Mouse (Mus musculus): ENCODE results near the gene Mrpl9. TPM values are rescaled to one million over a fixed set of nuclear protein-coding genes. Genes with fewer than 3 reads are reported as not detected.

Gene Mrpl9
- polyA plus RNA-seq, 1 experiment from 2014 or later: 67.1 TPM

GRCm38 (mm10) chr3:94473115-94473505 is 30.0 kb downstream of the Mrpl9 start:
- peaks cover 35% of the 10 kb centered on the region for H3K4me1 ChIP-seq
- no peaks in the 10 kb centered on the region for H3K36me3 ChIP-seq
- no peak for DNase-seq (ENCODE audit: low spot score)
- WGBS: 42% methylated on average over 10 of the region's 10 CpGs
- no peaks in the 10 kb centered on the region for H3K9me3 ChIP-seq
- peak overlapping the region; percentile 49; the same call in 1 of the 2 replicates for H3K4me3 ChIP-seq
- peak overlapping the region; percentile 60; the same call in 1 of the 2 replicates for H3K27ac ChIP-seq
- peaks cover 1% of the 10 kb centered on the region; the same call in 1 of the 2 replicates for H3K27me3 ChIP-seq (ENCODE audit: insufficient read depth, poor library complexity, severe bottlenecking)

DNA sequence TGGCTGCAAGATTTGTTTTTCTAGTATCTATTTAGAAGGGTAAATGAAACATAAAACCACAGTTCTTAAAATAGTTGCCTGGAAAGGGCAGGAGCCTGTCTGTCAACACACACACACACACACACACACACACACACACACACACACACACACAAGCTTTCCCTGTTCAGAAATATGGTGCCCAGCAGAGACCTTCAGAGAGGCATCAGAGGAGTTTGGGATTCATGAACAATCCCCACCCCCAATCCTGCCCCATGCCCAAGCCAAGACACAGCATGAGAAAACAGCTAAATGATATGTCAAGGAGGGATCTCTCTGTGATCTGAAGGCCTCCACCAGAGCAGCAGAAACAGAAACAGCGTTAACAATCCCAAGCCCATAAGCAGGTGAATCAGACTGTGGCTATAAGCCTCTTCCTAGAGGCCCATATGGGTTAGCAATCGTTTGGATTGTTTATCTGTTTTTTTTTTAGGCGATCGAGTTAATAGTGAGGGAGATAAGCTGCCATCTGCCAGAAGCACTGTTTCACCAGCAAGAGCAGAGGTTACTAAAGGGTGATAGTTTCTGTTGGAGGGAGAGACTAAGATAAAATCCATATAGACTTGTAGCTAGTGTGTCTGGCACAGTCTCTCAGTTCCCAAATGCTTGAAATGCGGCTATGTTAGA is 30.6 kb downstream of the Mrpl9 start:
- DNase-seq (ENCODE audit: low spot score): no peak
- WGBS: 39% methylated on average over 5 of the region's 5 CpGs
- Histone ChIP-seq H3K27ac (peak overlapping the region; percentile 60; the same call in 1 of the 2 replicates), H3K4me1 (peaks cover 41% of the 10 kb centered on the region), H3K36me3 (no peaks in the 10 kb centered on the region), H3K4me3 (no peak overlapping the region), H3K27me3 (ENCODE audit: insufficient read depth, poor library complexity, severe bottlenecking) (peaks cover 7% of the 10 kb centered on the region), H3K9me3 (no peaks in the 10 kb centered on the region)

DNA sequence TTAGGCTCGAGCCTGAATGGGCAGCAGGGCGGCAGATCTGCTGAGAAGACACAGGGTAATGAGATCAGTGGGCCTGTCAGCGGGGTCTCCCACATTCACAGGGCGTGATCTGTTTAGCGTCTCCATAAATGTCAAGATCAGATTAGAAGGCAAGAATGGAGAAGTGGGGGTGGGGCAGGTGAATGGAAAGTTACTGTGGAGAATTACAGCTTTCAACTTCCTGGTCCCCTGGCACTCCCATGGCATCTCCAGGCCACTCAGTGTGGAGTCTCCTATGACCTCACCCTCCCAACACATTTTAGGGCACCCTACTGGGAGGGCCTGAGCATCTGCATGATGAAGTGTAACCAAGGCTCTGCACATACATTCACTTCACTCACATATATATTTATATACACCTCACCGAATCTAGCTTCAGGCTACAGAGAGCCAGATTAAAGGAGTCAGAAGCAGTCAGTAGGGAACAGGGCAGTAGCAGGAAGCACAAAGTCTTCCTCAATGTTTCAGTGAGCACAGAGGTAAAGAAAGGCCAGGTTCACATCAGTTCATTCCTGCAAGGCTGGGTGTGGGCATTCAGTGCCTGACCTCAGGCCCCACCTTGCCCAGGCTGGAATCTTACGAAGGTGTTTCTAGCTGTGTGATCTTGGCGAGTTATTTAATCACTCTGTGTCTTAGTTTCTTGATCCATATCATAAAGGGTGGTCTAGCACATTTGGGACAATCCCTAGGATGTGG is 33.4 kb downstream of the Mrpl9 start:
- Histone ChIP-seq H3K9me3 (no peaks in the 10 kb centered on the region), H3K4me1 (peaks cover 57% of the 10 kb centered on the region), H3K4me3 (no peak overlapping the region), H3K27me3 (ENCODE audit: insufficient read depth, poor library complexity, severe bottlenecking) (peaks cover 35% of the 10 kb centered on the region), H3K27ac (no peak overlapping the region), H3K36me3 (no peaks in the 10 kb centered on the region)
- 38% methylated on average over 8 of the region's 8 CpGs for WGBS
- no peak for DNase-seq (ENCODE audit: low spot score)

- 57% methylated on average over 4 of the region's 4 CpGs for WGBS
- Histone ChIP-seq H3K4me1 (peaks cover 59% of the 10 kb centered on the region), H3K9me3 (no peaks in the 10 kb centered on the region), H3K27ac (no peak overlapping the region), H3K4me3 (no peak overlapping the region), H3K27me3 (ENCODE audit: insufficient read depth, poor library complexity, severe bottlenecking) (peaks cover 40% of the 10 kb centered on the region), H3K36me3 (no peaks in the 10 kb centered on the region)
- DNase-seq (ENCODE audit: low spot score): no peak
Measured at GRCm38 (mm10) chr3:94477444-94477843, 34.3 kb downstream of the Mrpl9 start.

DNA sequence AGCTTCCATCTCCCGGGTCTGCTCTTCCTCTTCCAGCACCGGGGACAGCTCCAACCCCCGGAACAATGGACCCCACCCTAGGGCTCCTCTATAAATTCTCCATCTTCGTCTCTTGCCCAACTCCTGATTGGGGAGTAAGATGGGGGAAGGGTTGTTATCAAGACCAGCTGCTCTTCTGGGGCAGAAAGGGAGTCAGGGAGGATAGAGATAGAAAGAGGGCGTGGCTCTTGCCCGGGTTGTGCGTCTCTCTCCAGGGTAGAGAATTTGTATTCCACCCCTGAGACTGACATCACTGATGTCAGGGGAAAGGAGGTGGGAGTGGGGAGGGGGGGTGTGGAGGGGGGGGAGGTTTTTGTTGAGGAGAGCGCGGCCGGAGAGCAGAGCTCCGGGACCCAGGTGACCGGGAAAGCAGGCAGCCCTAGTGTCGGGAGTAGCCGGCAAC is 34.9 kb downstream of the Mrpl9 start, which contains the start of gene Celf3:
Gene Celf3, plus strand, starts transcription at position 315 of the 442 bp plus-strand sequence.
- Histone ChIP-seq H3K36me3 (no peaks in the 10 kb centered on the region), H3K27ac (no peak within 1 kb of the TSS), H3K4me1 (peaks cover 60% of the 10 kb centered on the region), H3K9me3 (no peaks in the 10 kb centered on the region), H3K27me3 (ENCODE audit: insufficient read depth, poor library complexity, severe bottlenecking) (peaks cover 40% of the 10 kb centered on the region), H3K4me3 (peak within 1 kb of the TSS; percentile 32)
- DNase-seq (ENCODE audit: low spot score): no peak
- under 1% methylated on average over 14 of the region's 14 CpGs for WGBS

DNA sequence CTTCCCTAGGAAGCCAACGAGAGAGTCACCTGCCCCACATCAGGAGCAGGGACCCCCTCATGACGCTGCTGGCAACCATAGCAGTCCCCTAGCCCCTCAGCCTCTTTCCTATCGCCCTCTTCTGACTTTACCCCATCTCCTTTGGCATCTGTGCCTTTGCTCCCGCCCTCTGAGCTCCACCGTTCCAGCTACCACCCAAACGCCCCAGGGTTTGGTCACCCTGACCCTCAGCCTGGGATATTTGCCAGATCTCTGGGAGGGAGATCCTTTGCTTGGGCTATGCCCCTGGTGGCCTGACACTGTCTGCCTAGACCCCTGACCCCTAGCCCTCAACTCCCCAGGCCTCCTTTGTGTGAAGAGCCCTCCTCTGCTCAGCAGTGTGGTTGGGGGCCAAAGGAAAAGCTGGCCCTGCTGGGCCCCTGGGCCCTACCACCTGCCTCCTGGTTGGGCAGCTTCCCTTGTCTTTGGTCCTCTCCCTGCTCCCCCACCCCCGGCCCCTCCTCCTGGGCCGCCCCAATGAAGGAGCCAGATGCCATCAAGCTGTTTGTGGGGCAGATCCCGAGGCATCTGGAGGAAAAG is 35.6 kb downstream of the Mrpl9 start:
- no peak for DNase-seq (ENCODE audit: low spot score)
- WGBS: 14% methylated on average over 9 of the region's 9 CpGs
- H3K4me1 ChIP-seq: peaks cover 56% of the 10 kb centered on the region
- peak overlapping the region; percentile 32; the same call in 1 of the 2 replicates for H3K4me3 ChIP-seq
- no peaks in the 10 kb centered on the region for H3K9me3 ChIP-seq
- H3K27ac ChIP-seq: no peak overlapping the region
- H3K27me3 ChIP-seq (ENCODE audit: insufficient read depth, poor library complexity, severe bottlenecking): peaks cover 40% of the 10 kb centered on the region
- no peaks in the 10 kb centered on the region for H3K36me3 ChIP-seq

DNA sequence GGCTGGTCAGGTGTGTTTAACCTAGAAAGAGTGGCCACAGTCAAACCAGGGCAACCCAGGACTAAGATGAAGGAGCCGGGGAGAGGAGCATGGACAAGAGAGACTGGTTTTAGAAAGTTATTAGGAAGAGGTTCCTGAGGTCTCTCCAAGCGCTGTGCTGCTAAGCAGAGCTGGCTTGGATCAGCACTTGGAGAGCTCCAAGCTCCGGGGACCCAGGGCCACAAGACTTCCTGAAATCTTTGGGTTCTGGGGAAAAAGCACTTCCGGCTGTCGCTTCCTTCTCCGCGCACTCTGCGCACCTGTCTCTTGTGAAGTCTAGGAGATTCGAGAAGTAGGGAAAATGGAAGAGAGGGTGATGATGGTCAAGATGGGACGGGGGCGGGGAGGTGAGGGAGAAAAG is 36.4 kb downstream of the Mrpl9 start:
- Histone ChIP-seq H3K4me3 (peak overlapping the region; percentile 43), H3K4me1 (peaks cover 56% of the 10 kb centered on the region), H3K27me3 (ENCODE audit: insufficient read depth, poor library complexity, severe bottlenecking) (peaks cover 47% of the 10 kb centered on the region), H3K36me3 (no peaks in the 10 kb centered on the region), H3K9me3 (no peaks in the 10 kb centered on the region), H3K27ac (no peak overlapping the region)
- WGBS: 3% methylated on average over 11 of the region's 11 CpGs
- no peak for DNase-seq (ENCODE audit: low spot score)

GRCm38 (mm10) chr3:94480291-94480884 is 37.3 kb downstream of the Mrpl9 start, which contains the start of gene Riiad1:
Gene Riiad1, minus strand, starts transcription at chr3:94480341.
- no peak for DNase-seq (ENCODE audit: low spot score)
- Histone ChIP-seq H3K4me3 (peak within 1 kb of the TSS; percentile 43), H3K27ac (no peak within 1 kb of the TSS), H3K4me1 (peaks cover 63% of the 10 kb centered on the region), H3K36me3 (no peaks in the 10 kb centered on the region), H3K27me3 (ENCODE audit: insufficient read depth, poor library complexity, severe bottlenecking) (peaks cover 47% of the 10 kb centered on the region), H3K9me3 (no peaks in the 10 kb centered on the region)
- 9% methylated on average over 16 of the region's 16 CpGs for WGBS

DNA sequence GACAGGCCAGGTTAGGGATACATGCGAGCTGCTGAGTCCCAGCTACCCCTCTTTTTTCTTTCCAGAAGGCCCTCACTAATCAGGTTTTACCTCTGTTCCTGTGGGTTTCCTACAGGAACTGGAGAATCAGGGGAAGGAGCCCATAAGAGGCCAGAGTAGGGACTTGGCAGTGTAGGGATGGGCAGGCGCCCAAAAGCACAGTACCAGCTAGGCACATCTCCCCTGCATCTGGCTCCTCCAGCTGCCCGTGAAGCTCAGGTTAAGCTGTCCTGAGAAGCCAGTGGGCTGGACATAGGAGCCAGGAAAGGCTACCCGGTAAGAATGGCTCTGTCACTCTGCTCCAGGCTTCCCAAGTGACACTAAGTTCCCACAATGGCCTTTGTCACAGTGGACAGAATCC is 38.3 kb downstream of the Mrpl9 start:
- Histone ChIP-seq H3K27ac (no peak overlapping the region), H3K4me3 (no peak overlapping the region), H3K36me3 (no peaks in the 10 kb centered on the region), H3K27me3 (ENCODE audit: insufficient read depth, poor library complexity, severe bottlenecking) (peaks cover 47% of the 10 kb centered on the region), H3K4me1 (peaks cover 59% of the 10 kb centered on the region), H3K9me3 (no peaks in the 10 kb centered on the region)
- no peak for DNase-seq (ENCODE audit: low spot score)
- 49% methylated on average over 4 of the region's 4 CpGs for WGBS

DNA sequence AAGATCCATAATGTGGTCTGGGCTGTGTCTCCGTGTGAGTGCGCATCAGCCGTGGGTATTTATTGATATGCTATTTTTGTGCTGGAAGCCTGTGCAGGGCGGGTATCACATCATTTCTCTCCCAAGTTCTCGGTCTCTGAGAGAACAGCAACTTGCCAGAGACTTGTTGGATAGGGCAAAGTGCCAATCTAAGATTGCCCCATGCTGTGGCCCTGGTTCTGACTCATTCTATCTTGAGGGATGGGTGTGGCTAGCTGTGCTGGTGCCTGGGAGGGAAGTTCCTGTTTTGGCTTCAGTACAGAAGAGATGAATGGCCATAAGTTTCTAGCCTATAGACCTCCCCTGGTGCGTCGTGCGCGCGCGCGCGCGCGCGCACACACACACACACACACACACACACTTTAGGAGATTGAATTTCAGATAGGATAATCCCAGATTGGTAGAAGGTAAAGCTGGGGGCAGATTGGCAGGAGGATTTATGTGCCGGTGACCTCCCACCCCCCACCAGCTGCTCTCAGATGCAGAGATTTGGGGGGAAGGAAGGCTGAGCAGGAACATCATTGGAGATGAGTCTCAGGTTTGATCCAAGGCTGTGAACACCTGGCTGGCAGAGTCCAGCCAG is 39.8 kb downstream of the Mrpl9 start:
- Histone ChIP-seq H3K4me1 (peaks cover 60% of the 10 kb centered on the region), H3K9me3 (no peaks in the 10 kb centered on the region), H3K27me3 (ENCODE audit: insufficient read depth, poor library complexity, severe bottlenecking) (peaks cover 47% of the 10 kb centered on the region), H3K36me3 (no peaks in the 10 kb centered on the region), H3K27ac (no peak overlapping the region), H3K4me3 (no peak overlapping the region)
- no peak for DNase-seq (ENCODE audit: low spot score)
- WGBS: 81% methylated on average over 17 of the region's 17 CpGs

- H3K4me1 ChIP-seq: peaks cover 53% of the 10 kb centered on the region
- no peaks in the 10 kb centered on the region for H3K9me3 ChIP-seq
- no peak for DNase-seq (ENCODE audit: low spot score)
- WGBS: 26% methylated on average over 20 of the region's 20 CpGs
- no peaks in the 10 kb centered on the region for H3K36me3 ChIP-seq
- no peak overlapping the region for H3K27ac ChIP-seq
- H3K4me3 ChIP-seq: no peak overlapping the region
- peaks cover 38% of the 10 kb centered on the region for H3K27me3 ChIP-seq (ENCODE audit: insufficient read depth, poor library complexity, severe bottlenecking)
Measured at GRCm38 (mm10) chr3:94483790-94484439, 40.8 kb downstream of the Mrpl9 start.

GRCm38 (mm10) chr3:94485922-94486321 is 42.8 kb downstream of the Mrpl9 start:
- Histone ChIP-seq H3K9me3 (no peaks in the 10 kb centered on the region), H3K27ac (no peak overlapping the region), H3K4me3 (no peak overlapping the region), H3K36me3 (no peaks in the 10 kb centered on the region; the same call in 1 of the 2 replicates), H3K4me1 (peaks cover 40% of the 10 kb centered on the region), H3K27me3 (ENCODE audit: insufficient read depth, poor library complexity, severe bottlenecking) (peaks cover 18% of the 10 kb centered on the region)
- no peak for DNase-seq (ENCODE audit: low spot score)
- 79% methylated on average over 7 of the region's 7 CpGs for WGBS
